Mouse (Mus musculus) adrenal gland, adult 10 weeks (tissue): Measurements from ENCODE around the gene Ttc14. TPM values are rescaled to one million over a fixed set of nuclear protein-coding genes. Genes with fewer than 3 reads are reported as not detected.

Source experiments
- polyA plus RNA-seq: library from polyadenylated mRNA; stranded (reverse); fragments of 350-450 nt; fragmentation: Illumina TruSeq; extraction: RNeasy Lipid Tissue Mini Kit (QIAGEN cat#74804); gene quantifications from one replicate; pipeline ENCODE4 v1.2.3, GENCODE M21; 2014; ENCODE audit warnings: low read depth, low replicate concordance

The Ttc14 gene
- polyA plus RNA-seq, result 120 TPM

GRCm38 (mm10) chr3:33799617-33800512 is at the start of gene Ttc14:
Gene Ttc14, plus strand, starts transcription at chr3:33799832.

GRCm38 (mm10) chr3:33843801-33844632 is 44.4 kb downstream of the Ttc14 start, which contains the start of gene Ccdc39:
Gene Ccdc39, minus strand, starts transcription at chr3:33844310.

Other genes with a start within 250 kb of the Ttc14 start
- gene Ccdc39, start 44.5 kb downstream of the Ttc14 start, polyA plus RNA-seq, result 6.5 TPM
- 349 TPM for gene Fxr1, start 220.1 kb downstream of the Ttc14 start, polyA plus RNA-seq